Mouse (Mus musculus) layer of hippocampus, postnatal 10 days (tissue): Measurements from ENCODE around the gene Unc13b. TPM values are rescaled to one million over a fixed set of nuclear protein-coding genes. Genes with fewer than 3 reads are reported as not detected.
"Not testable (repeated sequence)": the region's sequence is repeated elsewhere in the genome, so short reads cannot be mapped to it uniquely, and the experiment has no call there.

ENCODE experiments used
- DNase-seq, 2 experiments: peaks; one replicate each; pipeline ENCODE4 v3.0.0; 2021; ENCODE audit warnings: low spot score in 2 of 2
- total RNA-seq, 2 experiments: library from RNA; stranded (reverse); gene quantifications; 2 replicates each; pipeline ENCODE4 v1.2.3; 2021

Gene Unc13b
- total RNA-seq, 2 experiments from 2014 or later, result 53.7 to 70.3 TPM

GRCm38 (mm10) chr4:43089950-43090349 is 31.2 kb downstream of the Unc13b start:
- DNase-seq, result no peak

GRCm38 (mm10) chr4:43091183-43091582 is 32.4 kb downstream of the Unc13b start:
- DNase-seq, result no peak

- DNase-seq, result no peak
Observed at GRCm38 (mm10) chr4:43113491-43113890, 54.7 kb downstream of the Unc13b start.

GRCm38 (mm10) chr4:43114512-43114911 is 55.8 kb downstream of the Unc13b start:
- peak in 1 of 2 experiments; percentile 9 for DNase-seq

GRCm38 (mm10) chr4:43114946-43115345 is 56.2 kb downstream of the Unc13b start:
- peak; percentile 69 to 78 for DNase-seq

GRCm38 (mm10) chr4:43116249-43116648 is 57.5 kb downstream of the Unc13b start:
- DNase-seq, result no peak

- DNase-seq, result no peak
Observed at GRCm38 (mm10) chr4:43129750-43130149, 71.0 kb downstream of the Unc13b start.

- no peak for DNase-seq
Observed at GRCm38 (mm10) chr4:43142610-43143009, 83.9 kb downstream of the Unc13b start.

GRCm38 (mm10) chr4:43152413-43152812 is 93.7 kb downstream of the Unc13b start:
- DNase-seq, result not testable (repeated sequence)

- DNase-seq, result no peak
Observed at GRCm38 (mm10) chr4:43160045-43160444, 101.3 kb downstream of the Unc13b start.

GRCm38 (mm10) chr4:43161124-43161657 is 102.4 kb downstream of the Unc13b start:
- no peak for DNase-seq

- no peak for DNase-seq
Observed at GRCm38 (mm10) chr4:43163205-43163604, 104.5 kb downstream of the Unc13b start.

- no peak for DNase-seq
Observed at GRCm38 (mm10) chr4:43165403-43166005, 106.8 kb downstream of the Unc13b start.

GRCm38 (mm10) chr4:43170028-43170427 is 111.3 kb downstream of the Unc13b start:
- no peak for DNase-seq

GRCm38 (mm10) chr4:43177126-43177525 is 118.4 kb downstream of the Unc13b start:
- DNase-seq, result peak; percentile 71 to 76

GRCm38 (mm10) chr4:43182474-43183168 is 123.9 kb downstream of the Unc13b start:
- no peak for DNase-seq

- DNase-seq, result no peak
Observed at GRCm38 (mm10) chr4:43187439-43187838, 128.7 kb downstream of the Unc13b start.

GRCm38 (mm10) chr4:43189381-43189780 is 130.6 kb downstream of the Unc13b start:
- DNase-seq, result no peak

GRCm38 (mm10) chr4:43204946-43205345 is 146.2 kb downstream of the Unc13b start:
- DNase-seq, result no peak

- no peak for DNase-seq
Observed at GRCm38 (mm10) chr4:43205571-43205970, 146.8 kb downstream of the Unc13b start.

- no peak for DNase-seq
Observed at GRCm38 (mm10) chr4:43206989-43207388, 148.2 kb downstream of the Unc13b start.

GRCm38 (mm10) chr4:43209081-43209579 is 150.4 kb downstream of the Unc13b start:
- DNase-seq, result peak; percentile 56 to 58
